Mouse (Mus musculus): ENCODE results near the gene Smim24. TPM values are rescaled to one million over a fixed set of nuclear protein-coding genes. Genes with fewer than 3 reads are reported as not detected.

The Smim24 gene
- 0.84 and 1.3 TPM in 2 replicates for polyA plus RNA-seq (2014; fragmentation: Nextera tagmentation; extraction: Ambion mirVana)

DNA sequence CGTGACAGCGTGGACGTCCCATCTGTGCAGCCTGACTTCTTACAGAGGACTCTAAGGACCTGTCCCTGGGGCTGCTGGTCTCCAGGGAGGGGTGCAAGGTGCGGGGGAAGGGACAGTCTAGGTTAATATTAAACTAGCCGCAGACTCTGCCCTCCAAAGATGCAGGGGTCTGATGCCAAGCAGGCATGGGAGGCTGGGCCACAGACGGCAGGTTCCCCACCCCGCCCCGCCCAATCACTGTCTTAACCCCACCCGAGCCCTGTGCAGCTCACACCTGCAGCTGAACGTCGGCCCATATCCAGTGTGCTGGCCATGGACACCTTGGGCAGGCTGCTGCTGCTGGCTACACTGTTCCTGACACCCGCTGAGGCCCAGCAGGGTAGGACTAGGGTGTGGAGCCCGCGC is at the start of gene Smim24:
Gene Smim24 (plus strand): TSS at position 271 of the 405 bp plus-strand sequence.
- Histone ChIP-seq H3K27me3 (ENCODE audit: control insufficient read depth, insufficient read depth, low read length) (no peaks in the 10 kb centered on the region), H3K9ac (peak within 1 kb of the TSS; percentile 12), H3K27ac (no peak within 1 kb of the TSS), H3K4me2 (replicated peaks) (peak within 1 kb of the TSS; percentile 24), H3K9me3 (ENCODE audit: control insufficient read depth, low read length) (no peaks in the 10 kb centered on the region), H3K36me3 (replicated peaks; ENCODE audit: control insufficient read depth, insufficient read depth) (peaks cover 24% of the 10 kb centered on the region), H3K4me3 (replicated peaks; ENCODE audit: low read length) (no peak within 1 kb of the TSS), H3K4me1 (replicated peaks; ENCODE audit: control insufficient read depth, insufficient read depth, low read length) (no peaks in the 10 kb centered on the region)
- ATAC-seq (ENCODE audit: low FRiP score) = no peak
- no peak for DNase-seq (ENCODE audit: low spot score)
- 67% methylated on average over 14 of the region's 14 CpGs for WGBS

DNA sequence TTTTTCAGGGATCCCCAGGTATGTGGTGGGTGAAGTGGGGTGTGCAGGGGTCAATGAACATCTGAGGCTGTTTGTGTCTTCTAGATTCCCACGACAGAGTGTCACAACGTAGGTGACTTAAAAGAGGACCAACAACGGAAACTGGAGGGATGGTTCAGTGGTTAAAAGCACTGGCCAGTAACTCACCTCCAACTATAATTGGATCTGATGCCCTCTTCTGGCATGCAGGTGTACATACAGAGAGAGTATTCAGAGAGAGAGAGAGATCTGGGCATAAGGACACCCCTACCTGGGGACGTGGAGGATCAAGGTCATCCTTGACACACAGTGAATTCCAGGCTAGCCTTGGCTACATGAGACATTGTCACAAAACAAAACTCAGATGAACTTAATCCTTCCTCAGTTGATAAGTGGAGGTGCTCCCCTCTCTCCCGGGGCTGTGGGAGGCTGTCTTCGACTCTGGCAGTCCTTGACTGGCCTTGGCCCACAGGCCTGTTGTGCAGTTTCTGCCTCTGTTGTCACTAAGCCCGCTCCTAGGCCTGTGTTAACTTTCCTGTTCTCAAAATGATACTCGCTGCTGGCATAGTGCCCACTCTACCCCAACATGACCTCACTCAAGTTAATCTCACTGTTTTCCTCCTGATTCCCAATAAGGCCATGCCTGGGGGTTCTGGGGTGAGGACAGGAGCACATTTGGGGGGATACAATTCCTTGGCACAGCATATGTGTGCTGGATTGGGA is 48.3 kb upstream of the Smim24 start:
- no peak for DNase-seq (ENCODE audit: low spot score)
- no peaks in the 10 kb centered on the region for H3K36me3 ChIP-seq (replicated peaks; ENCODE audit: control insufficient read depth, insufficient read depth)
- H3K4me3 ChIP-seq (replicated peaks; ENCODE audit: low read length) = no peak overlapping the region
- H3K27me3 ChIP-seq (ENCODE audit: control insufficient read depth, insufficient read depth, low read length) = peaks cover 55% of the 10 kb centered on the region
- H3K4me2 ChIP-seq (replicated peaks) = no peak overlapping the region
- no peak overlapping the region for H3K9ac ChIP-seq
- WGBS = 57% methylated on average over 8 of the region's 8 CpGs
- ATAC-seq (ENCODE audit: low FRiP score) = no peak
- H3K9me3 ChIP-seq (ENCODE audit: control insufficient read depth, low read length) = no peaks in the 10 kb centered on the region
- H3K27ac ChIP-seq = no peak overlapping the region
- H3K4me1 ChIP-seq (replicated peaks; ENCODE audit: control insufficient read depth, insufficient read depth, low read length) = peaks cover 11% of the 10 kb centered on the region

DNA sequence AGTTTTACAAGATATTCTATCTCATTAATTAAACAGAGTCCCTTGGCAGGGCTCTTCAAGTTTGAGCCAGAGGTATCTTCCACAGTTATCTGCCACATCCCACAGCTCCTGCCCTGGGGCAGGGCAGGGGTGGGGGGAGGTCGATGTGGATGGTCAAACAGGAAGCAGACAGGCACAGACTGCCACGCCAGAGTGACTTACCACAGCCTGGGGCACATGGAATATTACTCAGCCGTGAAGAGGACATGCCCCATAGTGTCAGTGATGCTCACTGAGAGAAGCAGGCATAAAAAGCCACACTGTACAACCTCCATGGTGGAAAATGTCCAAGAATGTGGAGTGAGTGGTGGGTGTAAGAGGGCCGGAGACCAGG is 47.7 kb upstream of the Smim24 start:
- Histone ChIP-seq H3K27me3 (ENCODE audit: control insufficient read depth, insufficient read depth, low read length) (peaks cover 55% of the 10 kb centered on the region), H3K4me1 (replicated peaks; ENCODE audit: control insufficient read depth, insufficient read depth, low read length) (peaks cover 16% of the 10 kb centered on the region), H3K27ac (no peak overlapping the region), H3K36me3 (replicated peaks; ENCODE audit: control insufficient read depth, insufficient read depth) (no peaks in the 10 kb centered on the region), H3K4me3 (replicated peaks; ENCODE audit: low read length) (no peak overlapping the region), H3K4me2 (replicated peaks) (no peak overlapping the region), H3K9ac (no peak overlapping the region), H3K9me3 (ENCODE audit: control insufficient read depth, low read length) (no peaks in the 10 kb centered on the region)
- no peak for ATAC-seq (ENCODE audit: low FRiP score)
- WGBS = 85% methylated on average over 4 of the region's 4 CpGs
- DNase-seq (ENCODE audit: low spot score) = no peak

DNA sequence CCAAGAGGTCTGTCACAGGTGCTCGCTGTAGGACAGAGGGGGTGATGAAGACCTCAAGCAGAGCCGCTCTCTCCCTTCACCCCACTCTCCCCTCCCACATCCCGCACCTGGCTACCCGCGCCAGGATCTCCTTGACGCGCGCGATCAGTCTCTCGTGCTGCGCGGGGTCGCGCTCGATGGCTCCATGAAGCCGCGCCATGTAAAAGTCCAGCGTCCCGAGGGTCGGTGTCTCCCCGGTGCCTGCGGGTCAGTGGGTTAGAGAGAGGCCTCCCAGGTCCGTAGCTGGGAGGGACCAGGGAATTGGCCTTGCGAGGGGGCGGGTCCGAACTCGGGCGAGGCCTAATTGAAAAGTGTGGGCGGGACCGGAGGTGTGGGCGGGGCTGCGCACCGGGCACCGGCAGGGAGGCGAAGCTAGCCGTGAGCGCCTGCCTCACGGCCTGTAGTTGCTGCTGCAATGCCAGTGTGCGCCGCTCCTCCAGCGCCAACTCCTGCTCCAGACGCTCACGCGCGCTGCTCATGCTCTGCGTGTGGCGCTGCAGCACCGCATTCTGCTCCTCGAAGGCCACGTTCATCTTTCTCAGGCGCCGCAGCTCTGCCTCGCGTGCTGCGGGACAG is 46.3 kb upstream of the Smim24 start:
- Histone ChIP-seq H3K27me3 (ENCODE audit: control insufficient read depth, insufficient read depth, low read length) (peaks cover 48% of the 10 kb centered on the region), H3K36me3 (replicated peaks; ENCODE audit: control insufficient read depth, insufficient read depth) (no peaks in the 10 kb centered on the region), H3K4me1 (replicated peaks; ENCODE audit: control insufficient read depth, insufficient read depth, low read length) (peaks cover 16% of the 10 kb centered on the region), H3K9ac (0 out of 2 replicates have a peak overlapping the region, but pooled peaks have one; percentile 1), H3K9me3 (ENCODE audit: control insufficient read depth, low read length) (no peaks in the 10 kb centered on the region), H3K27ac (no peak overlapping the region), H3K4me2 (replicated peaks) (peak overlapping the region; percentile 48), H3K4me3 (replicated peaks; ENCODE audit: low read length) (peak overlapping the region; percentile 24)
- WGBS = 7% methylated on average over 54 of the region's 55 CpGs
- DNase-seq (ENCODE audit: low spot score) (peak; percentile 72), ATAC-seq (ENCODE audit: low FRiP score) (no peak)

- DNase-seq (ENCODE audit: low spot score) = no peak
- peaks cover 10% of the 10 kb centered on the region; the same call in 1 of the 2 replicates for H3K4me1 ChIP-seq (replicated peaks; ENCODE audit: control insufficient read depth, insufficient read depth, low read length)
- no peaks in the 10 kb centered on the region for H3K9me3 ChIP-seq (ENCODE audit: control insufficient read depth, low read length)
- 10% methylated on average over 12 of the region's 12 CpGs for WGBS
- peak overlapping the region; percentile 89 for H3K4me2 ChIP-seq (replicated peaks)
- ATAC-seq (ENCODE audit: low FRiP score) = no peak
- H3K27ac ChIP-seq = no peak overlapping the region
- H3K27me3 ChIP-seq (ENCODE audit: control insufficient read depth, insufficient read depth, low read length) = peaks cover 23% of the 10 kb centered on the region
- H3K36me3 ChIP-seq (replicated peaks; ENCODE audit: control insufficient read depth, insufficient read depth) = no peaks in the 10 kb centered on the region
- peak overlapping the region; percentile 61 for H3K4me3 ChIP-seq (replicated peaks; ENCODE audit: low read length)
- H3K9ac ChIP-seq = no peak overlapping the region
Measured at GRCm38 (mm10) chr10:81349146-81349545, 43.7 kb upstream of the Smim24 start.

DNA sequence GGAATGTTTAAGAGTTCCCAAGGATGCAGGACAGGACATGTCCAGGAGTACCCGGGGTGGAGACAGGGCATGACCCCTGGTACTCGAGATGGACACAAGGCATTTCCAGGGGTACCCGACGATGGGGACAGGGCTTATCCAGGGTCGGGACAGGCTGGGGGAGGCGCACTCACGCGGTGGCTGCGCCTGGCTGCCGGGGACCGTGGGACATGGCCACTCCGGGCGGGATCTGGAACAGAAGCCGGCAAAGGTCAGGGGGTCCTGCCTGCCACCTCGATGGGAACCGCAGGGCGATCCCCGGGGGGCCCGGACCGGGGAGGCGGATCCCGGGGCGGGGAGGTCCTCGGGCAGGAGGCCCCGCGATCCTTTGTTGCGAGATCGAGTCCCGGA is 42.9 kb upstream of the Smim24 start:
- H3K9ac ChIP-seq = peak overlapping the region; percentile 62
- H3K4me3 ChIP-seq (replicated peaks; ENCODE audit: low read length) = peak overlapping the region; percentile 61
- H3K27ac ChIP-seq = no peak overlapping the region
- H3K36me3 ChIP-seq (replicated peaks; ENCODE audit: control insufficient read depth, insufficient read depth) = no peaks in the 10 kb centered on the region
- H3K4me1 ChIP-seq (replicated peaks; ENCODE audit: control insufficient read depth, insufficient read depth, low read length) = peaks cover 10% of the 10 kb centered on the region; the same call in 1 of the 2 replicates
- H3K27me3 ChIP-seq (ENCODE audit: control insufficient read depth, insufficient read depth, low read length) = peaks cover 15% of the 10 kb centered on the region
- no peak for DNase-seq (ENCODE audit: low spot score)
- no peaks in the 10 kb centered on the region for H3K9me3 ChIP-seq (ENCODE audit: control insufficient read depth, low read length)
- peak; percentile 8; the same call in 1 of the 2 replicates for ATAC-seq (ENCODE audit: low FRiP score)
- H3K4me2 ChIP-seq (replicated peaks) = peak overlapping the region; percentile 89
- under 1% methylated on average over 29 of the region's 29 CpGs for WGBS

GRCm38 (mm10) chr10:81350351-81351063 is 42.3 kb upstream of the Smim24 start, which contains the start of gene Hmg20b:
TSS of gene Hmg20b (minus strand) at chr10:81350480.
- H3K9ac ChIP-seq = peak within 1 kb of the TSS; percentile 62
- ATAC-seq (ENCODE audit: low FRiP score) (peak; percentile 96), DNase-seq (ENCODE audit: low spot score) (peak; percentile 98)
- peak within 1 kb of the TSS; percentile 61 for H3K4me3 ChIP-seq (replicated peaks; ENCODE audit: low read length)
- H3K4me2 ChIP-seq (replicated peaks) = peak within 1 kb of the TSS; percentile 89
- H3K27me3 ChIP-seq (ENCODE audit: control insufficient read depth, insufficient read depth, low read length) = peaks cover 10% of the 10 kb centered on the region
- H3K36me3 ChIP-seq (replicated peaks; ENCODE audit: control insufficient read depth, insufficient read depth) = no peaks in the 10 kb centered on the region
- no peaks in the 10 kb centered on the region for H3K9me3 ChIP-seq (ENCODE audit: control insufficient read depth, low read length)
- peaks cover 10% of the 10 kb centered on the region; the same call in 1 of the 2 replicates for H3K4me1 ChIP-seq (replicated peaks; ENCODE audit: control insufficient read depth, insufficient read depth, low read length)
- H3K27ac ChIP-seq = 0 out of 2 replicates have a peak within 1 kb of the TSS, but pooled peaks have one; percentile 43
- under 1% methylated on average over 54 of the region's 54 CpGs for WGBS

DNA sequence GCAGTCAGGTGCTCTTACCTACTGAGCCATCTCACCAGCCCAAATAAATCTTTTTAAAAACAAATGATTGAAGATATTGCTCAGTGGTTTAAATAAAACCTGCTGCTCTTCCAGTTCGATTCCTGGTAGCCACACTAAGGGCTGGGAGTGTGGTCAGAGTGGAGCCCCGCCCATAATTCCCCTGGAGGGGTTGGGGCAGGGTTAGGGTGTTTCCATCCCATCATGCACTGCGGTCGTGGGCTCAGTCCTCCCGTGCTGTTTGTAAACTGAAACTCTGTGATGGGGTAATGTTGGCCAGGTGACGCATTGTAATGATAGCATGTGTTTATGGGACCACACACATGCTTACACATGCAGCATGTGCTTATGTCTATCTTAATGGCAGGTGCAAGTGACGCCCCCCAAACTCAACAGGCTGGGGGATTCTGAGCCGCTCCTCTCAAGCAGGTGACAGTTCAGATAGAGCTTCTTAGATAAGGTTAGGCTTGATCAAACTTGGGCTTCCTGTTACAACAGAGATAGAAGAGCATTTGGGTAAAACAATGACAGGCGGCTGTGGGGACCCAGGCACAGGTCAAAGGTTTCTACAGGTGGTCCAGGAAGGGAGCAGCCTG is 41.1 kb upstream of the Smim24 start:
- 30% methylated on average over 9 of the region's 9 CpGs for WGBS
- ATAC-seq (ENCODE audit: low FRiP score) = no peak
- no peak overlapping the region for H3K27ac ChIP-seq

More for the DNA sequence above, 41.1 kb upstream of the Smim24 start:
- peaks cover 7% of the 10 kb centered on the region for H3K27me3 ChIP-seq (ENCODE audit: control insufficient read depth, insufficient read depth, low read length)
- peaks cover 11% of the 10 kb centered on the region for H3K4me1 ChIP-seq (replicated peaks; ENCODE audit: control insufficient read depth, insufficient read depth, low read length)
- H3K4me3 ChIP-seq (replicated peaks; ENCODE audit: low read length) = no peak overlapping the region; the same call in 1 of the 2 replicates
- DNase-seq (ENCODE audit: low spot score) = no peak
- no peak overlapping the region for H3K4me2 ChIP-seq (replicated peaks)
- H3K36me3 ChIP-seq (replicated peaks; ENCODE audit: control insufficient read depth, insufficient read depth) = no peaks in the 10 kb centered on the region
- no peaks in the 10 kb centered on the region for H3K9me3 ChIP-seq (ENCODE audit: control insufficient read depth, low read length)
- no peak overlapping the region for H3K9ac ChIP-seq

All from hindbrain, embryonic 14.5 days (tissue).